21 mouse cellular contexts compared by ENCODE assay signal in the genomic region with DNA sequence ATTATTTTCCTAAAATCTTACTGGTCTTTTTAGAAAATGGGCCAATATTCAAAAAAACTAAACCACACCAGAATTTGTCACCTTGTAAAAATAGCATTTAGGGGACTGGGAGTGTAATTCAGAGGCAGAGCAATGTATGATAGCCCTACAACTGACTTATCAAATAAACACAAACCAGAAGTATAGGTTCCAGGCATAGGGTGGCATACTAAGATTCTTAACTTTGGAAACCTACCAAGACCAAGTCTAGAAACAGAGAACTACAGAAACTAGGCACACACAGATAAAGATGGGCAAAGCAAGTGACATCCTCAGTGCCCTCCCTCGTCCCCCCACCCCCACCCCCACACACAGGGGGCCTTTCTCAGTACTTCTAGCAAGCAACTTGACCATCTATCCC. TPM values are rescaled to one million over a fixed set of nuclear protein-coding genes. Genes with fewer than 3 reads are reported as not detected.
DNase-seq lines count a peak whose midpoint lies in the region; ATAC-seq and TF ChIP-seq lines count a peak whose summit lies in the region.
"Had no signal": no experiment of that assay in that cellular context is flagged by ENCODE, and none has a peak within 500 bp of the region (broad histone marks: within the 10 kb centered on the region; RNA-seq: fewer than 3 reads in every experiment).

No protein-coding gene starts in this region.

- peaks cover 68% of the 10 kb centered on the region for H3K79me2 ChIP-seq in MEL (ENCODE audit: control insufficient read depth, insufficient read depth, low read length, poor library complexity)

- peak; percentile 64 to 66 for TF ChIP-seq EP300 in MEL (IDR thresholded peaks at IDR 0.05; ENCODE audit: low read depth in 1 of 2, low read length in 2 of 2)

- H3K9me3 ChIP-seq in MEL (replicated peaks; ENCODE audit: insufficient read depth, low read length), result no peaks in the 10 kb centered on the region
- H3K9me3 ChIP-seq: embryonic facial prominence, embryonic 10.5 days; embryonic facial prominence, embryonic 12.5 days; forebrain, embryonic 10.5 days; forebrain, embryonic 12.5 days had no signal

- peak; percentile 44 for DNase-seq in MEL (ENCODE audit: low read depth, low spot score)
- no peak for DNase-seq in thymus, postnatal 25 days
- DNase-seq in cerebellum, adult 9-11 months, result no peak
- DNase-seq: adrenal gland, adult 8-10 months; adrenal gland, postnatal 14 days; adrenal gland, postnatal 36 days; cerebellum, adult 11-12 months; cerebellum, adult 2 months; cerebellum, adult 9-10 months; cerebellum, postnatal 14 days; cerebellum, postnatal 36 days had no signal

- ATAC-seq in erythroid progenitor cell, adult 5-6 weeks (replicated peaks; ENCODE audit: low FRiP score, poor library complexity, severe bottlenecking), result 0 out of 2 replicates have a peak, but pooled peaks have one; percentile 45
- peak; percentile 89 for ATAC-seq in megakaryocyte-erythroid progenitor cell, adult 5-6 weeks (replicated peaks; ENCODE audit: low FRiP score, low TSS enrichment, poor library complexity, severe bottlenecking)
- ATAC-seq: activated CD4-positive, CD25-positive, alpha-beta regulatory T cell, adult 4 months; forebrain, embryonic 14.5 days; forebrain, embryonic 16.5 days; Patski had no signal

- TF ChIP-seq POLR2A in MEL (IDR thresholded peaks at IDR 0.05; ENCODE audit: control insufficient read depth in 1 of 2, insufficient read depth in 1 of 2, low read depth in 1 of 2, low read length in 2 of 2, poor library complexity in 1 of 2), result no peak

- TF ChIP-seq CTCF in MEL (IDR thresholded peaks at IDR 0.05 in 2 of 3, conservative IDR thresholded peaks at IDR 0.05 in 1 of 3; ENCODE audit: control insufficient read depth in 1 of 3, insufficient read depth in 1 of 3, low read depth in 2 of 3, low read length in 3 of 3, poor library complexity in 1 of 3, severe bottlenecking in 1 of 3), result no peak

- peaks cover 11 to 40% of the 10 kb centered on the region in 2 experiments for H3K4me1 ChIP-seq in MEL (ENCODE audit: control insufficient read depth in 1 of 2, insufficient read depth in 2 of 2, low read length in 2 of 2)
- H3K4me1 ChIP-seq: forebrain, embryonic 10.5 days; forebrain, embryonic 12.5 days had no signal

- H3K9ac ChIP-seq in MEL (ENCODE audit: control insufficient read depth, low read depth, low read length, poor library complexity, severe bottlenecking), result no peak overlapping the region
- H3K9ac ChIP-seq: embryonic facial prominence, embryonic 12.5 days; forebrain, embryonic 12.5 days had no signal

- H3K27ac ChIP-seq in MEL (ENCODE audit: control insufficient read depth, low read depth, low read length), result no peak overlapping the region
- H3K27ac ChIP-seq: embryonic facial prominence, embryonic 10.5 days; embryonic facial prominence, embryonic 12.5 days; forebrain, embryonic 10.5 days; forebrain, embryonic 12.5 days had no signal

- H3K36me3 ChIP-seq in MEL (ENCODE audit: control insufficient read depth in 1 of 2, insufficient read depth in 2 of 2, low read length in 2 of 2), result peaks cover 12 to 60% of the 10 kb centered on the region in 2 experiments

- no peak for TF ChIP-seq RAD21 in MEL (IDR thresholded peaks at IDR 0.05; ENCODE audit: low read depth, low read length)

- H3K27me3 ChIP-seq in MEL (ENCODE audit: control insufficient read depth in 1 of 2, insufficient read depth in 2 of 2, low read length in 2 of 2), result no peaks in the 10 kb centered on the region
- H3K27me3 ChIP-seq: embryonic facial prominence, embryonic 12.5 days; forebrain, embryonic 12.5 days; Patski had no signal

- H3K4me3 ChIP-seq in MEL (ENCODE audit: control insufficient read depth in 1 of 2, insufficient read depth in 1 of 2, low read depth in 2 of 2, low read length in 2 of 2), result no peak overlapping the region
- H3K4me3 ChIP-seq: embryonic facial prominence, embryonic 10.5 days; embryonic facial prominence, embryonic 12.5 days; forebrain, embryonic 10.5 days; forebrain, embryonic 12.5 days had no signal

TF ChIP-seq in MEL, 35 proteins besides CTCF, POLR2A, EP300 and RAD21:
- TF ChIP-seq TCF12 (IDR thresholded peaks at IDR 0.05; ENCODE audit: low read depth, low read length) (peak; percentile 69; the same call in 1 of the 2 replicates), GATA1 (IDR thresholded peaks at IDR 0.05; ENCODE audit: low read depth, low read length) (peak; percentile 52; the same call in 1 of the 2 replicates), RCOR1 (IDR thresholded peaks at IDR 0.05; ENCODE audit: low read depth, low read length) (peak; percentile 42; the same call in 1 of the 2 replicates), ETS1 (IDR thresholded peaks at IDR 0.05; ENCODE audit: low read depth, low read length) (peak; percentile 69), ZNF384 (IDR thresholded peaks at IDR 0.05; ENCODE audit: low read depth, low read length) (no peak), MXI1 (IDR thresholded peaks at IDR 0.05; ENCODE audit: low read depth, low read length) (no peak)

RNA-seq across cellular contexts. Expression of a gene that starts 11.6 kb away (rescaled TPM):
- 46.5 and 47.6 TPM in 2 replicates for total RNA-seq in MEL (2012; rRNA removed)
- 10 to 100 TPM; 48.4 to 60.4 TPM for polyA plus RNA-seq in MEL (2012; ENCODE audit: insufficient read depth in 1 of 2, insufficient read length in 2 of 2, low read depth in 1 of 2, low replicate concordance in 2 of 2, missing spikeins in 1 of 2)
- 59.1 and 63.7 TPM in 2 replicates for total RNA-seq in erythroid progenitor cell, adult 5-6 weeks (2015; ENCODE audit: low replicate concordance)
- 88.5 and 98.1 TPM in 2 replicates for total RNA-seq in erythroid progenitor cell, adult 5-6 weeks (2017; ENCODE audit: low replicate concordance)
- total RNA-seq in megakaryocyte-erythroid progenitor cell, adult 5-6 weeks (2014; fragmentation: Nextera tagmentation), result 36.1 and 58.2 TPM in 2 replicates
- 117 and 141 TPM in 2 replicates for total RNA-seq in megakaryocyte-erythroid progenitor cell, adult 5-6 weeks (2017)
